ENCODE assay signal across 15 mouse cellular contexts in genomic region chr10:77004936-77005335, GRCm38 (mm10). TPM values are rescaled to one million over a fixed set of nuclear protein-coding genes. Genes with fewer than 3 reads are reported as not detected.
DNase-seq lines count a peak whose midpoint lies in the region; ATAC-seq lines count a peak whose summit lies in the region.
"Had no signal": no experiment of that assay in that cellular context is flagged by ENCODE, and none has a peak within 500 bp of the region (broad histone marks: within the 10 kb centered on the region; RNA-seq: fewer than 3 reads in every experiment).

No protein-coding gene starts in this region.

- H3K27ac ChIP-seq in midbrain, embryonic 11.5 days (ENCODE audit: low read depth, low read length) = no peak overlapping the region
- H3K27ac ChIP-seq in midbrain, embryonic 13.5 days = no peak overlapping the region
- H3K27ac ChIP-seq in embryonic facial prominence, embryonic 12.5 days = peak overlapping the region; percentile 46; the same call in 1 of the 2 replicates
- H3K27ac ChIP-seq: kidney, embryonic 15.5 days; liver, embryonic 15.5 days had no signal

- H3K9ac ChIP-seq in midbrain, embryonic 11.5 days (ENCODE audit: low read length) = no peak overlapping the region
- no peak overlapping the region for H3K9ac ChIP-seq in midbrain, embryonic 13.5 days (replicated peaks)
- no peak overlapping the region for H3K9ac ChIP-seq in embryonic facial prominence, embryonic 12.5 days
- H3K9ac ChIP-seq: kidney, embryonic 15.5 days; liver, embryonic 15.5 days had no signal

- peaks cover 11% of the 10 kb centered on the region for H3K4me1 ChIP-seq in midbrain, embryonic 11.5 days (ENCODE audit: control insufficient read depth, insufficient read depth, low read length)
- peaks cover 22% of the 10 kb centered on the region for H3K4me1 ChIP-seq in midbrain, embryonic 13.5 days (replicated peaks)
- peaks cover 19% of the 10 kb centered on the region for H3K4me1 ChIP-seq in embryonic facial prominence, embryonic 12.5 days

- DNase-seq in cerebellum, postnatal 14 days = peak; percentile 53 to 68
- DNase-seq in cerebellum, adult 11 months = no peak
- peak; percentile 84 for DNase-seq in midbrain, embryonic 11.5 days (ENCODE audit: low spot score, missing footprints)
- peak; percentile 49 for DNase-seq in retina, postnatal 7 days (ENCODE audit: low read depth, low spot score)
- DNase-seq in testis, postnatal 10 days (ENCODE audit: low spot score) = no peak
- DNase-seq in thymus, postnatal 25 days = no peak
- DNase-seq: B cell, adult 2 months; cerebellum, postnatal 36 days; heart, postnatal 4 days; lung, postnatal 36 days had no signal

- H3K9me3 ChIP-seq in midbrain, embryonic 11.5 days (ENCODE audit: control insufficient read depth, low read length) = no peaks in the 10 kb centered on the region
- no peaks in the 10 kb centered on the region; the same call in 1 of the 2 replicates for H3K9me3 ChIP-seq in midbrain, embryonic 13.5 days
- H3K9me3 ChIP-seq in embryonic facial prominence, embryonic 12.5 days = no peaks in the 10 kb centered on the region
- H3K9me3 ChIP-seq: kidney, embryonic 15.5 days; liver, embryonic 15.5 days had no signal

- ATAC-seq in midbrain, embryonic 11.5 days (ENCODE audit: low FRiP score) = no peak
- no peak; the same call in 1 of the 2 replicates for ATAC-seq in midbrain, embryonic 13.5 days
- ATAC-seq in embryonic facial prominence, embryonic 12.5 days (ENCODE audit: insufficient number of reproducible peaks, insufficient read depth, low FRiP score, low TSS enrichment) = no peak
- ATAC-seq: activated CD4-positive, CD25-positive, alpha-beta regulatory T cell, adult 4 months had no signal

- H3K4me3 ChIP-seq in midbrain, embryonic 11.5 days (ENCODE audit: low read depth, low read length) = no peak overlapping the region
- H3K4me3 ChIP-seq in midbrain, embryonic 13.5 days (replicated peaks) = no peak overlapping the region
- H3K4me3 ChIP-seq in embryonic facial prominence, embryonic 12.5 days = no peak overlapping the region
- H3K4me3 ChIP-seq: kidney, embryonic 15.5 days; liver, embryonic 15.5 days had no signal

- no peaks in the 10 kb centered on the region for H3K27me3 ChIP-seq in midbrain, embryonic 11.5 days (ENCODE audit: control insufficient read depth, insufficient read depth, low read length)
- H3K27me3 ChIP-seq in midbrain, embryonic 13.5 days = no peaks in the 10 kb centered on the region
- H3K27me3 ChIP-seq in embryonic facial prominence, embryonic 12.5 days = no peaks in the 10 kb centered on the region
- H3K27me3 ChIP-seq: kidney, embryonic 15.5 days; liver, embryonic 15.5 days had no signal

- no peaks in the 10 kb centered on the region for H3K36me3 ChIP-seq in midbrain, embryonic 11.5 days (ENCODE audit: control insufficient read depth, insufficient read depth, low read length)
- H3K36me3 ChIP-seq in midbrain, embryonic 13.5 days = no peaks in the 10 kb centered on the region
- H3K36me3 ChIP-seq in embryonic facial prominence, embryonic 12.5 days = no peaks in the 10 kb centered on the region
- H3K36me3 ChIP-seq: kidney, embryonic 15.5 days; liver, embryonic 15.5 days had no signal

- WGBS in midbrain, embryonic 11.5 days = 20% methylated on average over 7 of the region's 7 CpGs
- WGBS in midbrain, embryonic 13.5 days = 30% methylated on average over 7 of the region's 7 CpGs
- 20% methylated on average over 7 of the region's 7 CpGs for WGBS in embryonic facial prominence, embryonic 12.5 days

- no peak overlapping the region for H3K4me2 ChIP-seq in midbrain, embryonic 11.5 days
- no peak overlapping the region for H3K4me2 ChIP-seq in midbrain, embryonic 13.5 days (replicated peaks)
- H3K4me2 ChIP-seq in embryonic facial prominence, embryonic 12.5 days (replicated peaks) = no peak overlapping the region
- H3K4me2 ChIP-seq: kidney, embryonic 15.5 days; liver, embryonic 15.5 days had no signal

RNA-seq across cellular contexts. Expression of gene Slc19a1, which starts 27.1 kb away (rescaled TPM):
- polyA plus RNA-seq in midbrain, embryonic 11.5 days (2014; fragmentation: Nextera tagmentation; extraction: Ambion mirVana) = 27.5 and 29.5 TPM in 2 replicates
- polyA plus RNA-seq in midbrain, embryonic 13.5 days (2015; fragmentation: Nextera tagmentation; extraction: Ambion mirVana) = 33.0 and 35.8 TPM in 2 replicates
- 27.5 and 35.2 TPM in 2 replicates for polyA plus RNA-seq in embryonic facial prominence, embryonic 12.5 days (2016; fragmentation: Nextera tagmentation; extraction: Ambion mirVana)

RNA-seq across cellular contexts. Expression of gene Pcbp3, which starts 43.2 kb away (rescaled TPM):
- polyA plus RNA-seq in midbrain, embryonic 11.5 days (2014; fragmentation: Nextera tagmentation; extraction: Ambion mirVana) = 34.4 and 41.5 TPM in 2 replicates
- polyA plus RNA-seq in midbrain, embryonic 13.5 days (2015; fragmentation: Nextera tagmentation; extraction: Ambion mirVana) = 55.2 and 55.3 TPM in 2 replicates
- 52.5 and 53.1 TPM in 2 replicates for polyA plus RNA-seq in embryonic facial prominence, embryonic 12.5 days (2016; fragmentation: Nextera tagmentation; extraction: Ambion mirVana)

Comparison
In these comparisons a context has a peak if more than half of its experiments do, and no peak if none do; other contexts are left out.
1. DNase-seq: peak in cerebellum, postnatal 14 days (2 of 2), midbrain, embryonic 11.5 days (single experiment) and retina, postnatal 7 days (single experiment); none in cerebellum, adult 11 months (single experiment), testis, postnatal 10 days (single experiment) and thymus, postnatal 25 days (single experiment).